Mouse (Mus musculus) mature B cell (primary cell): ENCODE measurements around the gene Tlr2.
"Not testable (repeated sequence)": the region's sequence is repeated elsewhere in the genome, so short reads cannot be mapped to it uniquely, and the experiment has no call there.

ENCODE experiments used
- in situ Hi-C: fragments of 300-500 bp; cut with MboI; formaldehyde crosslinking; loops from 2 replicates; pipeline ENCODE4 v1.14.3; 2019

Tlr2 gene

DNA sequence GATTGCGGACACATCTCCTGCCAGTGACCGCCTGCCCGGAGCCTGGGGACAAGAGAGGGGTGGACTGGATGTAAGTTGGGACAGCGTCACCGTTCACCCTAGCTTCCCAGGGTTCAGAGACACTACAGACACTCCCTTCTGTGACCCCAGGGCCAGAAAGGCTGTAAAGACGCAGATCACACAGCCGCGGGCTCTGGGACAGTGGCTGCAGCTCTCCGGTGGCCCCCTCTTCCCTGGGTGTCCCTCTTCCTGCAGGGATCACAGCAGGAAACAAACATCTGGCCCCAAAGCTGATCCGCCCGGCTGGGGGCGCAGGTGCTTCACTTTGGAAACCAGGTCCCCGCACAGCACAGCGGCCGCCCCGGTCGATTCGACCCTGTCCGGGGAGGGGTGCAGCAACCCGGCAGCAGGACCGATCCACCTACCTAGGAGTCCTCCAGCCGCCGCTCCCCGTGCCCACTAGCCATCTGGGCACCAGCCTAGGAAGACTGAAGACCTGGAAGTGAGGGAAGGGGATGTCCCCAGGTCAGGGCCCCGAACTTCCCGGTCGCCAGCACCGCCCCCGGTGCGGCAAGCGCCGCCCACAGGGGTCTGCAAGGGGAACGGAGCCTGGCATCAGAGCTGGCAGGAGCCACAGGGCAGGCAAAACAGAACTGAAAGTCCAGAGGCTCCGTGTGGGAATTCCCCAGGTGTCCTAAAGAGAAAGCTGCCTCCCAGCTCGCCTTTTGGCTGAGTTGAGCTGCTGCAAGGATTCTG is at the start of gene Tlr2:
Gene Tlr2, minus strand, starts transcription at position 673 of the 756 bp plus-strand sequence.
- in situ Hi-C loops = no loop called here

DNA sequence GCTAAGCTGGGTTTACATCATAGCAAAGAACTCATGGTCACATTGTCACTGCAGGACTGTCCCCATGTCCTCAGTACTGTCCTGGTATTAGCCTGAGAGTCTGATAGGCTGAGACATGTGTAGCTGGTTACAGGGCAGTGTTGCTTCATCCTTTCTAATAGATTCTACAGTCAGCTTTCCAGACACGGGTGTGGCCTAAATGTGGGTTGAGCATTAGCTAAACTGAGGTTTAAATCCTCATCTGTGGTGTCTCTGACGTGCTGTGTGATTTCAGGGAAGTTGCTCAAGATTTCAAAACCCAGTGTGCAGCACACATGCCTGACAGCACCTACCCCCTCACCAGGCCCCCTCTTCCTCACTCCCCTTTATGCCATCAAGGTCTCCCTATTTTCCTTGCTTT is 43.6 kb upstream of the Tlr2 start:
- in situ Hi-C loops = no loop called here

DNA sequence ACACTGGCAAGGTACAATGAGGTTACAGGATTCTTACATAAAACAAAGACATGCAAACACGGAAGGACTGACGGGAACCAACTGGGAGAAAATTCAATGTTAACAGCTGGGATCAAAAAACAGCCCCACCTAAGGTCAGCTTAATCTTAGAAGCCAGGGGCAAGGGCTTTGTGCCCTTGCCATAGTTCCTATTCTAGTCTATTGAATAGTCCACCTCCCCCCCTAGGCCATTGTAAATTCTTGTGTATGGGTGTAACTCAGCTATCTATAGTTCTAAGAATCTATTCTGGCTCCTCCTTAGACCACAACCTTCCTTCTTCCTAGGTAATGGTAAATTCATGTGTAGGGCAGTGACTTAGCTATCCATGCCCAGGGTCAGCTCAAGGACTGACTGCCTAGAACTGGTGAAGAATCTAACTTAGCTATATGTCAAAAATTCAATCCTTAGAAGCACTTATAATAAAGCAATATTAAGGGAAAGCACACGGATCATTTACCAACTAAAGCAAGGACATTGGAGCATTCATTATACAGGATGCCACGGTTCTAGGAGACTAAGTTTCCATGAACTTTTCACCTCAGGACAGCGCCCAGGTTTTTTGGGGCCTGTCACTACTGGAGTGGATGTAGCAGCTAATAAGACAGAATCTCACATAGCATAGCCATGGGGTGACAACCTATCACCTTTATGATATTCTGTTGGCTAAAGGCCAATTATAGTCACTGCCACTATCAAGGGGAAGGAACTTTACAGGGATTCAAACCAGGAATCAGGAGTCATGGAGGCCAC is 37.9 kb upstream of the Tlr2 start:
- in situ Hi-C loops = not testable (repeated sequence)

DNA sequence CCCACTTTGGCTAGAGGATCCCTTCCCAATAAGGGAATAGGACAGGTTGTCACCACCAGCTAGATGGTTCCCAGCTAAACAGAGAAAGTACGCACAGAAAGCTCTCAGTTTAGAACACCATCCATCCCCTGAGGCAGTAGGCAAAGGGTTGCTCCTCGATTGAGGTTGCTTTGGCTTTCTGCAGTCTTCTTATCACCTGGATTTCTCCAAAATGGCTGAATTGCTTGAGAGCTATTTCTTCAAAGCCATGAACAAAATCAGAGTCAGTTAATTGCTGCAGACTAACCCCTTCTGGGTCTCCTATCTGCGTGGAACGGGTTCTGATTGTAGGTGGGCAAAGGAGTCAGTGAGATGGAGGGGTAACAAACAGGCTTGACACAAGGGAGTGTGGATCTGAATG is 37.2 kb upstream of the Tlr2 start:
- in situ Hi-C loops = no loop called here

DNA sequence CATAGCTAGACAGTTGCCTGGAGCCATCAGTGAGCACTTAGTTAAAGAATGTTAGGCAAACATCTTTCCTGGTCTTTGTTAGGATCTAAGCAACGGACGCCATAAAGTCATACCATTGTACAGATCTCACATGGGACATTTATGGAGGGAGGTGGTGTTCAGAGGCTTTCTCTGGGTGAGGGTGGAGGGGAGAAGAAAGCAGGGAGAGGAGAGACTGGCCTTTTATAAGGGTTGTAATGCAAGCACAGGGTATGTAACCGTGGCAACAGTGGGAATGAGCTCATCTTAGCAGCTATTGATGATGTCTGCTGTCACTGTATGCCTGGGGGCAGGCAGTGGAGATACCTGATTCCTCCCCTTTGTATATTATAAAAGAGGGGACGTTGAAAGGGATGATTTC is 34.7 kb upstream of the Tlr2 start:
- in situ Hi-C loops = no loop called here

GRCm38 (mm10) chr3:83875078-83875477 is 33.5 kb upstream of the Tlr2 start:
- in situ Hi-C loops = not testable (repeated sequence)

DNA sequence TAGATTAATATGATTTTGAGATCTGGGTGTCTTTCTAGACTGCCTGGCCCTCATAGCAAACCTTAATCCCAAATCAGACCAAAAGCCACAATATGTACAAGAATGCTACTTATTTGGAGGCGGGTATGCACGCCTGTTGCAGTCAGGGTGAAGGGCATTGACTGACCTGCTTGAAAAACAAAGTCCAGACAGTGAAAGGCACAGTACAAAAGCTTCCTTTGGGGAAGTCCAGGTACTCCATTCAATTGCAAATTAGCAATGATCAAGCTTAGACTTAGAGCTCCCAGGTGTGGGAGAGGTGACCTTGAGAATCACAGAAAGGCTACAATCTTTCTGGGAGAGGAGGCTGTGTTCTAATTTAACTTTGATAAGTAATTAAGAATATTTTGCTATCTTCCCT is 31.3 kb upstream of the Tlr2 start:
- in situ Hi-C loops = not testable (repeated sequence)

DNA sequence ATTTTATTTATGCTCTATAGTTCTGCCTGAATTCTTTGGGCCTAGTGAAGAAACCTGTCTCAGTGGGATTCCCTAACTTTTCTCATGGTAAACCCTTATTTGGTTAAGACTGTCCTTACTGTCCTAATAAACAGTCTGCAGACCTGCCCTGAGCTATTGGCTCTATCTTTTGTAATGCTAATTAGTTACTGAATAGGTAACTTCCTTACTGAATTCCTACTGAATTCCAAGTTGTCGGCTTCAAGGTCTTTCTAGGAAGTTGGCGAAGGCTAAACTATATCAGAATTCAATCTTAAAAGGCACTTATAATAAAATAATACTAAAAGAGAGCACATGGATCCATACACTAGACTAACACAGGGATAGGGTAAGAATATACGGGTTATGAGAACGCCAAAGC is 30.4 kb upstream of the Tlr2 start:
- in situ Hi-C loops = not testable (repeated sequence)

- in situ Hi-C loops = not testable (repeated sequence)
Measured at GRCm38 (mm10) chr3:83871559-83871958, 30.0 kb upstream of the Tlr2 start.

GRCm38 (mm10) chr3:83869776-83870175 is 28.2 kb upstream of the Tlr2 start:
- in situ Hi-C loops = no loop called here

GRCm38 (mm10) chr3:83867026-83867425 is 25.5 kb upstream of the Tlr2 start:
- in situ Hi-C loops = not testable (repeated sequence)

DNA sequence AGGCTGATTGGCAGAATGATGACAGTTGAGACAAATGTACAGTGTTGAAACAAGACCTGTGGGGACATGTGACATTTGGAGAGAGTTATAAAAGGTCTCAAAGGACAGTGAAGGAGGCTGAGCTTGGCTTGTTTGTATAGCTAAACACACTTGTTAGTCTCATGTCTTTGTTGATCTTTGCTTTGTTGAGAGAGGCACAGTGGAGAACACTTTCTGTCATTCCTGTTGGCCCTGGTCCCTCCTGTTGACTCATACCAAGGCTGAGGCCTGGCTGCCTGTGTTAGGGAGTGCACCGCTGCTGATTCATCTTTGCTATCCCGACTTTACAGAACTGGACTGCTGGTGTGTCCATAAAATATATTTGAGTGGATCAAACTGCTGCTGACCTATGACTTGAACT is 23.6 kb upstream of the Tlr2 start:
- in situ Hi-C loops = no loop called here

GRCm38 (mm10) chr3:83864064-83864548 is 22.5 kb upstream of the Tlr2 start:
- in situ Hi-C loops = no loop called here

GRCm38 (mm10) chr3:83862956-83863355 is 21.4 kb upstream of the Tlr2 start:
- in situ Hi-C loops = no loop called here

DNA sequence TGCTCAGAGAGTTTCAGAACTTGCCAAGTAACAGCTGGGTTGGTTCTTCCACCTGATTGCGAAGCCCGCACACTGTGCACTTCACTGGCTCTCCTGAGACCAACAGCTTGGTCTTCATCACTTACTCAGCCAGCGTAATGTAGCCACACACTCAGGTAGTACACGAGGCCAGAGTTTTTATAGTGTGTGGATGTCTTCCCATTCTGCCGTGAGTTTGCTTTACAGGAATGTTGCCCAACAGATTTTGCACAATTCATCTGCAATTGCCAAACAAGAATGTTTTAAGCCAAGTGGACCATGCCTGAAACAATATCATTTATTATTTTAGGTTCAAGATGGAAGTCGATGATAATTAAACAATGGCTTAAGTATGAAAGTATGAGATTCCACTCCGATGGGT is 18.0 kb upstream of the Tlr2 start:
- in situ Hi-C loops = no loop called here

DNA sequence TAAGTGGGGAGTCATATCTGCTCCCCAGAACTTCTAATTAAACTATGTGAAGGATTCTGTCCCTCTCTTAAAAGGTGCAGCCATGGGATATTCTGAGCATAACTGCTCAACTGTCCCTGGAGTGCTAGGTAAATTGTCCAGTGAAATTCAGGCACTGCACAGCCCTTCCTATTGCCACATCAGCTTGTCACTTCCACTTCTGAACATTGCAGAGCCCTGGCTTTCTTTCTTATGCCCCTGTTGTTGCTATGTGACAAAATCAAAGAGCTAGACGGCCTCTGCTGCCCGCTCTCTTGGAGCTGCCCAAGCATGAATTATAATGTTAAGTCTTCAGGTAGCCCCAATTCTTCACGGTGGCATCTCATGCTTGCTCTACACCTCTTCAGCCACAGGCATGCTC is 17.5 kb upstream of the Tlr2 start:
- in situ Hi-C loops = no loop called here

- in situ Hi-C loops = no loop called here
Measured at GRCm38 (mm10) chr3:83857621-83858020, 16.1 kb upstream of the Tlr2 start.

- in situ Hi-C loops = no loop called here
Measured at GRCm38 (mm10) chr3:83855643-83856042, 14.1 kb upstream of the Tlr2 start.

DNA sequence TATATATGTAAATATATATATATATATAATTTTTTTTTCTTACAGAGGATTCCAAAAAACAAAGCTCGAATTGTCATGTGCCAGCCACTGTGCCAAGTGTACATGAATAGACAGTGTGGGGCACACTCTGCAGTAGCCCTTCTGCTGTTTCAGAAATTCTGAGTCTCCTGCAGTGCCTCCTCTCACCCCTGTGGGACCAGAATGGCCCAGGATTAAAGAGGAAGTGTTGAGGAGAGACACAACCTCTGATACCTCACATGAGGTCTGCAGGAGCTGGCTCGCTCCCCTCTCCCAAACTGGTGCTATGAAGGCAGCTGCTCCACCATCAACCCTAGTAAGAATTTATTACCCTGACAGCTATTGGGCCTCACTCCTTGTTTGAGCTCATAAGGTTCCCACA is 7.8 kb upstream of the Tlr2 start:
- in situ Hi-C loops = no loop called here

DNA sequence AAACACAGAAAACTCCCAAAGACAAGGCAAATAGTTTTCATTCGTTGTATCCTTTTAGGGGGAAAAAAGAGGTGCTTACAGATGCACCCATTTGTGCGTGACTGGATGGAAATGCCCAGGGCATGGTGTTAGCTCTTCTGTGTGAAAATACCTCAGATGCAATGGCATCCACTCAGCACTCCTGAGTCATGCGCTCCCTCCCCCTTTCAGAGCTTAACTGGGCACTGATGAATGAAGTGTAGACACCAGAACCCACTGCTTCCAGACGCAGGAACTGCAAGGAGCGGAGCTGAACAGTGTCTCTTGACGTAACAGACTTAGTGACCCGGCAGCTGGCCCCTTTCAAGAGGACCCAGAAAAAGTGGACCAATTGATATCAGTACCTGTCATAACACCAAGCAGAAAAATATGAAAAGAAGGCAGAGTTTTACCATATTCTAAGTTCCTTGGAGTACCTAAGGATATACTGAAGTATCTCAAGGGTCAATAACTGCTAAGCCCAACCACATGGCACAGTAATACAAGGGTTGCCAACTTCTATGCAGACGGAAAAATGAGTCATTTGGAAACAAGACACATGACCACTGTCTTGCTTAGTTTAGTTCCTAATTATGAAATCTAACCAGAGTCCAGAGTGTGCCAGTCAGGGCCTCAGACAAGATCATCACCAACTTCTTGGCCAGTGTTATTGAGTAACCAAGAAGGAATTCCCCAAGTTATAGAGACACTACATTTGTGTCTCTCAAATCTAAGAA is 3.4 kb upstream of the Tlr2 start:
- in situ Hi-C loops = no loop called here

DNA sequence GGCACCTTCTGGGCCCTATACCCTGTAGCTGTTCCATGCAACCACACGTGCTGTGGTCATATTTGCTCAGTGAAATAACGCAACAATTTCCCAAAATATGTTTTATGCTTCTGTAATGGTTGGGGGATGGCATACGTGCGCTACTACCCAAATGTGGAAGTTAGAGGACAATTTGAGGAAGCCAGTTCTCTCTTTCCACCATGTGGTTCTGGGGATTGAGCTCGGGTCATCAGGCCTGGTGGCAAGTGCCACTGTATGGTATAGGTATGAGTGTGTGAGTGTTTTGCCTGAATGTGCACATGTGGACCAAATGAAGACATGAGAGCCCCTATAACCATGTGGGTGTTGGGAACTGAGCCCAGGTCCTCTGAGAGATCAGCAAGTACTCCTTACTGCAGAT is 2.1 kb downstream of the Tlr2 start:
- in situ Hi-C loops = no loop called here

DNA sequence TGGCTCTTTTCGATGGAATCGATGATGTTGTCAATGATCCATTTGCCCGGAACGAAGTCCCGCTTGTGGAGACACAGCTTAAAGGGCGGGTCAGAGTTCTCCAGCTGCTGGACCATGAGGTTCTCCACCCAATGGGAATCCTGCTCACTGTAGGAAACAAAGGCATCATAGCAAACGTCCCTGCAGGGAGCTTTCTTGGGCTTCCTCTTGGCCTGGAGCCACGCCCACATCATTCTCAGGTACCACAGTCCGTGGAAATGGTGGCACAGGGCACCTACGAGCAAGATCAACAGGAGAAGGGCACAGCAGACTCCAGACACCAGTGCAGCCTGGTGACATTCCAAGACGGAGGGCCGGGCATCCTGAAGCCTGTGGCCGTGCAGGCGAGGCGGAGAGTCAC is 4.9 kb downstream of the Tlr2 start:
- in situ Hi-C loops = no loop called here
